Mouse (Mus musculus) T-cell, adult 2 months (primary cell): ENCODE data around the gene Lix1l.
"Not testable (repeated sequence)": the region's sequence is repeated elsewhere in the genome, so short reads cannot be mapped to it uniquely, and the experiment has no call there.

Source experiments
- DNase-seq: peaks from one replicate; pipeline ENCODE4 v3.0.0; 2022; ENCODE audit warnings: low spot score

Lix1l gene

DNA sequence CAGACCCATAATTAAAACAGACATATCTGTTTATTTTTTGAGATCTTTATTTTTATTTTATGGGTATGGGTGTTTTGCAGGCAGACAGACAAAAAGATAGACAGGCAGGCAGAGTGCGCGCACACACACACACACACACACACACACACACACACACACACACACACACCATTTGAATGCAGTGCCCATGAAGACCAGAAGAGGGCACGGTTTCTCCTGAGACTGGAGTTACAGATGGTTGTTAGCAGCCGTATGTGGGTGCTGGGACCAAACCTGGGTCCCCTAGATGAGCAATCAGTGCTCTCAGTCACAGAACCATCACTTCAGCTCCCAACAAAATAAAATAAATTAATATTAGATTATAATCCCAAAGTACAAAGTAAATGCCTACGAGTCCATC lies 17.6 kb upstream of the Lix1l start:
- DNase-seq, result no peak

DNA sequence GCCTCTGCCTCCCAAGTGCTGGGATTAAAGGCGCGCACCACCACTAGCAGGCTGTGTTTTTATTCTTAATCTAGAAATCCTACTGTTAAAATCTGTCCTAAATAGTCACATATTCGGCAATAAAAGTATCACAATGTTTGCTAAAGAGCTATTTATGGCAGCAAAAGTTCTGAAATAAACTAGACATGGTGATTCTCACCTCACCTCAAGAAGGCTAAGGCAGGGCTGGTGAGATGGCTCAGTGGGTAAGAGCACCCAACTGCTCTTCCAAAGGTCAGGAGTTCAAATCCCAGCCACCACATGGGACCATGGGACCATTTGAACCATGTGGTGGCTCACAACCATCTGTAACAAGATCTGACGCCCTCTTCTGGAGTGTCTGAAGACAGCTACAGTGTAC lies 10.3 kb upstream of the Lix1l start:
- DNase-seq, result no peak

DNA sequence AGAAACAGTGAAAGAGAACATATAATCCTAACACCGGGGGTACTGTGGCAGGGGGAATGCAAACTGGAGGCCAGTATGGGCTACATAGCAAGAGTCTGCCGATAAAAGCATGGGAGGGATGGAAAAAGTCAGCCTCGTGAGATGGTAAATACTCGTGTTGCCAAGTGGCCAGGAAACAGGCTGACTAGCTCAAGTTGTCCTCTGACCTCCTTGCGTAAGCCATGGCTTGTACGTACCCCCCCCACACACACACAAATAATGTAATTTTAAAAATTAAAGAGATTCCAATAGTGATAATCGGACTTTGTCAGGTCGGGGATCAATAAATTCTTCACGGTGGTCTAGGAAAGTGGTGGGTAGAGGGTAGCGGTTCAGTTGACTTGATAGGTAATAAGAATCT lies 7.6 kb upstream of the Lix1l start:
- no peak for DNase-seq

DNA sequence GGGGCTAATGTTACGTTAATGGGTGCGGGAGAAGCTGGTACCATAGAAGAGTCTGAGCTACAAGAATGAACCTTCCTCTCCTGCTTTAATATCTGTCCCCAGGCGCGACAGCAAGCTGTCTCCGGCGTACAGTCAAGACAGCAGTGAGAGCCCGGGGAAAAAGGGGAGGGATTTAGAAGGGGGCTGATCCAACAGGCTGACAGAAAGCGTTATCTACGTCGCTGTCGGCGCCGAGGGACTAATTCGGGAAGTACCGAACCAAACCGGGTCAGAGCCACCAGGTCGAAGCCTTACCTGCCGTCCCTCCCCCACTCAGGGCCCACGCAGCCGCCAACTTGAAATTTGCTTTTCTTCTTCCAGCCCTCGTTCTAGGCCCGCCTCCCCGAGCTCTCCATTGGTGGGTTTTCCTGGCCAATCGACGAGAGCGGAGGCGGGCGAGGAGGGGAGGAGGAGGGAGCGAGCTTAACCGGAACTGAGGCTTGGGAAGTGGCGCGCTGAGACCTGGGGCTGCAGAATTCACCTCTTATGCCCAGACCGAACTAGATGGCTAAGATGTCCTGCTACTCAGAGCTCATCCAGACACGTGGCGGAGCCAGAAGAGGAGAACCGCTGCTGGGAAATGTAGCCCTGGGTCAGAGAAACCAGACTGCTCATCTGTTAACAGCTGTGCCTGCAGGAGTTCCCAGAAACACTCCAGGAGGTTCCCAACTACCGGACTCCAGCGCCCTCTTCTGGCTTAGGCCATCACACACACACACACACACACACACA lies 7.0 kb upstream of the Lix1l start, which contains the start of gene Polr3gl:
Gene Polr3gl, minus strand, starts transcription at position 392 of the 771 bp plus-strand sequence.
- peak; percentile 90 for DNase-seq

DNA sequence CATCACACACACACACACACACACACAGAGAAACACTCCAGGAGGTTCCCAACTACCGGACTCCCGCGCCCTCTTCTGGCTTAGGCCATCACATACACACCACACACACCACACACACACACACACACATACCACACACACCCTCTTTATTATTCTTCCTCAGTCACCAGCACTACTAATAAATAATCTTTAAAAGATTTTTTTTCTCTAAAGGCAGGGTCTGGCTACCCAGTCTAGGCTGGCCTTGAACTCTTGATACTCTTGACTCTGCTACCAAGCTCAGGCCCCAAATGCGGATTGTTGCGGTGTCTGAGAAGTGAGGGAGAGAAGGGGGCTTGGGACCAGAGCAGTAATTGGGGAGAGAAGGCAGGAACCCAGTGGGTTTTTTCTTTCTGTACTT lies 6.1 kb upstream of the Lix1l start:
- no peak for DNase-seq

DNA sequence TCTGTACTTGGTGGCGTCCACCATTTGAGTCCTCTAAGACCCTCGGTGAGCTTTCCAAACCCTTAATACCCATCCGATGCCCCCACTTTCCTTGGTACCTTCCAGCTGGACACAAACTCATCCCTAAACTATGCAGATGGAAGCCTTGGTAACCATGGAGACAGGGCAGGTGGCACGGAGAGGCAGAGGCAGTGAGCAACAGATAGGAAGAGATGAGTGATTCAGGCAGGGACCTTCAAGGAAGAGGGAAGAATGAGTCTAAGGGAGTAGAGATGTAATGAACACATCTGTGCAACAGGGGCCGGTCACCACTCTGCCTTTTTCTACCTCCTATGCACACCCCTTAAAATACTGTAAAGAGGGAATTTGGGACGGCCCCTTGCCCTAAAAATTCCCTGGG lies 5.3 kb upstream of the Lix1l start:
- no peak for DNase-seq

DNA sequence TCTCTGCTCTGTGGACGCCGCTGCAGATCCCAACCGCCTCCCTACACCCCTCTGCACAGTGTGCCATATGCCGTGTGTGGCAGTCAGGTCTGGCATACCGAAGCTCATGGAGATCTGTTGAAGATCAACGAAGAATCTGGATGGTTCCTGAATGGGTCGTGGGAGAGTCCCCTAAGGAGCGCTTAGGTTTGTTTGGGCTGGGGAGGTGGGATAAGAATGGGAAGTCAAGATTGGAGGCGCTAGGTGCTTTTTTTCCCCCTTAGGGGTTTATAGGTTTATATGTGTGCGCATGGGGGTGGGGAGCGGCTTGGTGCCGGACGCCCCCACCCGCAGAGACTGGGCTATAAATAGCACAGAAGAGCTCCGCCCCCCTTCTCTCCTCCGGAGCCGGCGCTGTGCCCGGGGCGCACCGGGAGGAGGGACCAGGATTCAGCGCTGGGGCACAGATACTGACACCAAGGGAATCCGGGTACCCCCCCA lies 4.7 kb upstream of the Lix1l start, which contains the start of gene Ankrd34a:
Gene Ankrd34a, plus strand, starts transcription at position 409 of the 480 bp plus-strand sequence.
- DNase-seq, result no peak

DNA sequence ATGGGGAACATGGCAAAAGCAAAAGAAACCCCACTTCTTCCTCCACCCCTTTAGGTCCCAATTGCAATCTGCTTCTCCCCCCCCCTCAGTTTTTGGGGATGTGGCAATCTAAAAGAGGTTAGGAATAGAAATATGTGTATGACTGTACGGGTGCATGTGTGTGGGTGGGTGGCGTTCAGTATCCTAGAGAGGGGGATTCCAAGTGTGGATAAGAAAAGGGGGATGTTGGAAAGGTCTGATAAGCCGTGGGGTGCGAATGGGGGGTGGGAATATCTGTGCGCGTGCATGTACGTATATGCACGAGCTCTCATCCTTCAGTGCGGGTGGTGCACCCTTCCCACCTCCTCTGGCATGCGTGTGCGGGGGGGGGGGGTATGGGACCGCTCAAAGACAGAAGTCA lies 4.1 kb upstream of the Lix1l start:
- DNase-seq, result no peak

DNA sequence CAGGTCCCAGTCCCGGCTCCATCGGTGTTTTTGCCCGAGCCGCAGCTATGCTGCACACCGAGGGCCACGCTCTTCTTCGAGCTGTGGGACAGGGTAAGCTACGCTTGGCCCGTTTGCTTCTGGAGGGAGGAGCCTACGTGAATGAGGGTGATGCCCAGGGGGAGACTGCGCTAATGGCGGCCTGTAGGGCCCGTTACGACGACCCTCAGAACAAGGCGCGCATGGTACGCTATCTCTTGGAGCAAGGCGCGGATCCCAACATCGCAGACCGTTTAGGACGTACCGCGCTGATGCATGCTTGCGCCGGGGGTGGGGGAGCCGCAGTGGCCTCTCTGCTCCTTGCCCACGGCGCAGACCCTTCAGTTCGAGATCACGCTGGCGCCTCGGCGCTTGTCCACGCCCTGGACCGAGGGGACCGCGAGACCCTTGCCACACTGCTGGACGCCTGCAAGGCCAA lies 3.5 kb upstream of the Lix1l start:
- no peak for DNase-seq

DNA sequence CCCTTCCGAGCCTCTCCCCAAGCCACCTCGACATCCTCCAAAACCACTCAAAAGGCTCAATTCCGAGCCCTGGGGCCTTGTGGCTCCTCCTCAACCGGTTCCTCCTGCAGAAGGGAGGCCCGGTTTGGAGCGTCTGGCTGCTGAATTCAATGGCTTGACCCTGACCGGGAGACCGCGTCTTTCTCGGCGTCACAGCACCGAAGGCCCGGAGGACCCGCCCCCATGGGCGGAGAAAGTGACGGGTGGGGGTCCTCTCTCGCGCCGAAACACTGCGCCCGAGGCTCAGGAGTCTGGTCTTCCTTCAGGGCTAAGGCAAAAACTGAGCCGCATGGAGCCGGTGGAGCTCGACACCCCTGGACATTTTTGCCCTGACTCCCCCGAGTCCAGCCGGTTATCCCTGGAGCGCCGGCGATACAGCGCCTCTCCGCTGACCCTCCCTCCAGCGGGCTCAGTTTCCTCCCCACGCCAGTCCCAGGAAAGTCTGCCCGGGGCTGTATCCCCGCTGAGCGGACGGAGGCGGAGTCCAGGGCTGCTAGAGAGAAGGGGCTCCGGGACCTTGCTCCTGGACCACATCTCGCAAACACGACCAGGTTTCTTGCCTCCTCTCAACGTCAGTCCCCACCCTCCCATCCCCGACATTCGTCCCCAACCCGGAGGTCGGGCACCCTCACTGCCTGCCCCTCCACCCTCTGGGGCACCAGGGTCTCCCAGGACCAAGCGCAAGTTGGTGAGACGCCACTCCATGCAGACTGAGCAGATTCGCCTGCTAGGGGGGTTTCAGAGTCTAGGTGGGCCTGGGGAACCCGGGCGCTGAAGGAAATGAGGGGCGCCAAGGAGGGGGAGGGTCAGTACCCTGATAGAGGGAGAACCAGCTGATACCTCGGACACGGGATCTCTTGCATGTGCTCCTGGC lies 2.5 kb upstream of the Lix1l start:
- no peak for DNase-seq

DNA sequence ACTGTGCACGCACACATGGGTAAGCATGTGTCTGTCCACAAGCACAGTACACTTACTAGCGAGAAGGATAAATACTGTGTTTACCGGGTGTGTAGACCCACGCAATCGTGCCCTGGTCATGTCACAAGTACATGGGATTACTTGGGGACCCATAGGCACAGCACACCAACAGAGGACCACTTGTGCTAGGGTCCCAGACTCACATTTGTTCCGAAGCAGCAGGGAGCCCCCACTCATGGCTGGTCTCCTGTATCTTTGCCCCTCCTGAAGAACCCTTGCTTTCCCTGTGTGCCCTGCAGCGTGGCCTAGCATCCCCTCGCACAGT lies 1.9 kb upstream of the Lix1l start:
- DNase-seq, result no peak

DNA sequence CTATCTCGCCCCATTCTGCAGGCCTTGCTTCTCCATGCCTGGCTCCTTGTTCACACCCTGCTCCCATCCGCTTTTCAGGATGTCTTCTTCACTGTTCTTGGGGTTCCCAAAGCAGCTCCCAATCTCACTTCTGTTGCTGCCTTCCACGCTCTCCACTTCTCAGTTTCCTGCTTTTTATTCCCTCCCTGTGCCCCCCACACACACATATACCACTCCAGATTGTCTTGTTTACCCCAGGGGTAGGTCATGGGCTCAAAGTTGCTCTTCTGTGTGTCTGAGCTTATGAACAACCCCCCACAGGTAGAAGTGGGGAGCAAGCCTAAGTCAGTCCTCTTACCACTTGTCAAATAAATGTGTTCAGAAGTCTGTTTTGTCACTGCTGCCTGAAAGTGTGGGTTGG lies 1.5 kb upstream of the Lix1l start:
- no peak for DNase-seq

DNA sequence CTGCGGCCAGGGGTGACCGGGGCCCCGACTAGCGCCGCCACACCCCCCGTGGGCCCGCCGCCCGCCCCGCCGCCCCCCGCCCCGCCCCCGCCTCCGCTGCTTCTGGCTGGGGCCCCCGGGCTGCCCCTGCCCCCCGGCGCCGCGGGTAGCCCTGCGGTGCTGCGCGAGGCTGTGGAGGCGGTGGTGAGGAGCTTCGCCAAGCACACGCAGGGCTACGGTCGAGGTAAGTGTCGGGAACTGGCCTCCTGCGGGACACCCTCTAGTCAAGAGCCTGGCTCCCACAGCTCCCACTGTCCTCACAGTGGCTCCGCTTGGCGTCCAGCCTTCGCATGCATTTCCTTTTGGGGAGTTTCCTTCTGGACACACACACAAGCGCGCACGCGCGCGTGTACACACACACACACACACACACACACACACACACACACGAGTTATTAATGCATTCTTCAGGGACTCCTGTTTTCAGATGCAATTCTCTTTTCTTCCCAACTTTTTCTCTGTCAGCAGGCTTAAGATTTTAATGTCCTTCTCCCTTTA lies 370 bp downstream of the Lix1l start:
- no peak for DNase-seq

DNA sequence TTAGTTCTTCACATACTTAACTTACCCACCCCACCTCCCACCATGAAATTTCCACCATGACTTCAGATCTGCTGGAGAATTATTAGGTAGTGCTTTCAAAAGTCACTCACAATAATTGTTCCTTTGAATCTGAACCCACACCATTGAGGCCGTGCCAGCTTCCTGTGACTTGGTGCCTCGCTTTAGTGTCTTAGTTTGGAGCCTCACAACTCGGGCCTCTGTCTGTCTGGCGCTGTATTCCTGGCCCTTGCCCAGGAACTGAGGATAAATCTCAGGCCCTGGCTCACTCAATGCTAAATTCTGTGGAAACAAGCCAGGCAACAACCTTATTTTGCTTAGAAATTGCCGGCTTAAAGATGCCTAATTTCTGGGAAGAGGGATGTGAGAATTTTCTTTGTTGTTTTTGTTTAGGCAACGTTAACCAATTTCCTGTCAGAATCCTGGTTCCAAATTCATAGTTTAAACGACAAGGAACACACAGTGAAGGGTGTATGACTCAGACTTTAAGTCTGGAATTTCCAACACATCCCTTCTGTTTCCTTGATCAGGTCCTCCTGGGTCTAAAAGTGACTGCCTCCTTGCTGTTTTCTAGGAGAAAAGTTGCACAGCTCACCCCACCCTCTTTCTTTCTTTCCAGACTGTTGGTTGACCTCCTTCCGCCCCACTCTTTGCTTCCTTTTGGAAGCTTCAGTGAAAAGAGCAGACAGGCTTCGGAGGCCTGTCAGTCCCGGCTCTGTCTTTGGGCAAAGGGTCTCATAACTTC lies 1.2 kb downstream of the Lix1l start:
- DNase-seq, result no peak

DNA sequence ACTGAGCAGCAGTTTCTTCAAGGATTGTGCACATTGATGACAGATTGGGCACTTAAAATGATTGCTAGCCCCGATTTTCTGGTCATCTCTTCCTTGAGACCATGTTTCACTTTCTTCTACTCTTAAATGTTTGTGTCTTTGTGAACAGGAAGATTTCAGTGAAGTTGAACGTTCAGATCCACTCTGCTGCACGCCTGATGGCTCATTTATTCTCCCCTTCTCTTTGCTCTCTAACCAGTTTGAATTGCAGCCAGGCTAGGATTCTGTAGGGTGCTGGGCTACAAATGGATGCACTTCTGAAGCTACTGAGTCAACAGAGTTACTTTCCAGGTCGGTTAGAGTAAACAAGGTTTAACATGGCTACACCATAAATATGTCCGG lies 1.7 kb downstream of the Lix1l start:
- DNase-seq, result no peak

DNA sequence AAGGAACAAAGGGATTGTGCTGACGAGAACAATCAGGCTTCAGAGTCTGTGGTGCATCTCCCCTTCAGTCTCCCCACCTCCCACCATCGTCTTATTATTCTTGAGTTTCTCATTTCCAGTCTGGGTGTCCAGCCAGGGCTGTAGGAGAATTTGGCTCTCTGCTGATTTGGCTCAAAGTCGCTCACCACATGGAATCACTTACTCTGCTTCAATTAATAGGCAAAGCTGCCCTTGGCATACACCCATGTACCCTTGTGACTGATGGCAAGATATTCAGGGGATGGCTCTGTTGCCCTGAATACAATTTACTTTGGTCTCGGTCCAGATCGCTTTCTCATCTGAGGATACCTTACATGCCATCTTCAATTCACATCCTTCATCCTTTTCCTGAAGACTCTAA lies 2.4 kb downstream of the Lix1l start:
- DNase-seq, result no peak

DNA sequence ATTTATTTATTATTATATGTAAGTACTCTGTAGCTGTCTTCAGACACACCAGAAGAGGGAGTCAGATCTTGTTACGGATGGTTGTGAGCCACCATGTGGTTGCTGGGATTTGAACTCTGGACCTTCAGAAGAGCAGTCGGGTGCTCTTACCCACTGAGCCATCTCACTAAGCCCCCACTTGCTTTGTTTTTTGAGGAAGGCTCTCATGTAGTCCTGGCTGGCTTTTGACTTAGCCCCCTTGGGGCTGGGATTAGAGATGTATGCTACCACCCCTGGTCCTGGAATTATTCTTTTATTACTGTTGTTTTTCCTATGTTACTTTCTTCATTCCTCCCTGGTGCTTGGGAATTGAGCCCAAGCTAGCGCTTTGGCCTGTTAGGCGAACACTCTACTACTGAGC lies 5.1 kb downstream of the Lix1l start:
- not testable (repeated sequence) for DNase-seq

DNA sequence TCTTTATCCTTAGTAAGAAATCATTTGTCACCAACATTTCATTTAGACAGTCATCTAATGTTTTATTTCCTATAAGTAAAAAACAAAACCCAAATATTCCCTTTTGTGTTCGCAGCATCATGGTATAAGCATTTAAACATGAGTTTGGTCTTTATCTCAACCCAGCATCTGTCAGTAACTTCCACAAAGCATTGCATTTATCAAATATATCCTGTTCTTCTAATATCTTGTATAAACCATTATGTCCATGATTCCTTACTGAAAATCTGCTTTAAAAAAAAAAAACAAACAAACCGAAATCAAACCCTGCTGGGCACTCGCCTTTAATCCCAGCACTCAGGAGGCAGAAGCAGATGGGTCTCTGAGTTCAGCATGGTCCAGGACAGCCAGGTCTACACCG lies 5.7 kb downstream of the Lix1l start:
- DNase-seq, result no peak

DNA sequence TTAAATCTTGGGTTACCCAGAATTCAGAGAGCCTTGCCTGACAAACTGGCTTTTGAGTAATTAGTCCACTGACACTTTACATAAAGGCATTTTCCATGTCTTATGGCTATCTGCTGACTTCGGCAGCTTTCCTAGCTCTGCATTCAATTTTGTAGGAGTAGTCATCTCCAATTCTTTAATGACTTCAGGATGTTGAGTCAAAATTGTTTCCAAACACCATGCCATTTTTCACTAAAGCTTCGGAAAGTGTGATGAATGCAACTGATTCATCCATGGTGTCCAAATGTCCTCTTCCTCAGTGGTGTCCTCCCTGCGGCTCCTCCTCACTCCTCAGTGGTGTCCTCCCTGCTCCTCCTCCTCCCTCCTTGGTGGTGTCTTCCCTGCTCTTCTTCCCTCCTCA lies 17.0 kb downstream of the Lix1l start:
- DNase-seq, result no peak

DNA sequence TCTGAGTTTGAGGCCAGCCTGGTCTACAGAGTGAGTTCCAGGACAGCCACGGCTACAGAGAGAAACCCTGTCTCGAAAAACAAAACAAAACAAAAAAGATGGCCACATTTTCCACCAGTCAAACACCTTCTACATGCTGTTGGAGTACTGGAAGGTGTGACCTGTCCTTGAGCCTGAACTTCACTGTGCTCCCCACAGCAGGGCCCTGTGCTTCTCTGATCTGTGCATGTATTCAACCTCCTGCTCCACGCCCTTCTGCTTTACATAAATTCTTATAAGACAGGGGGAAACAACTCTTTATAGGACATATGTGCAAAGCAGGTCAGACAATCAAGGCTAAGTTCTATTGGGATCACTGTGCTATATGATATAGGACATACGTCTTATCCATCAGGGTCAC lies 22.3 kb downstream of the Lix1l start:
- no peak for DNase-seq

DNA sequence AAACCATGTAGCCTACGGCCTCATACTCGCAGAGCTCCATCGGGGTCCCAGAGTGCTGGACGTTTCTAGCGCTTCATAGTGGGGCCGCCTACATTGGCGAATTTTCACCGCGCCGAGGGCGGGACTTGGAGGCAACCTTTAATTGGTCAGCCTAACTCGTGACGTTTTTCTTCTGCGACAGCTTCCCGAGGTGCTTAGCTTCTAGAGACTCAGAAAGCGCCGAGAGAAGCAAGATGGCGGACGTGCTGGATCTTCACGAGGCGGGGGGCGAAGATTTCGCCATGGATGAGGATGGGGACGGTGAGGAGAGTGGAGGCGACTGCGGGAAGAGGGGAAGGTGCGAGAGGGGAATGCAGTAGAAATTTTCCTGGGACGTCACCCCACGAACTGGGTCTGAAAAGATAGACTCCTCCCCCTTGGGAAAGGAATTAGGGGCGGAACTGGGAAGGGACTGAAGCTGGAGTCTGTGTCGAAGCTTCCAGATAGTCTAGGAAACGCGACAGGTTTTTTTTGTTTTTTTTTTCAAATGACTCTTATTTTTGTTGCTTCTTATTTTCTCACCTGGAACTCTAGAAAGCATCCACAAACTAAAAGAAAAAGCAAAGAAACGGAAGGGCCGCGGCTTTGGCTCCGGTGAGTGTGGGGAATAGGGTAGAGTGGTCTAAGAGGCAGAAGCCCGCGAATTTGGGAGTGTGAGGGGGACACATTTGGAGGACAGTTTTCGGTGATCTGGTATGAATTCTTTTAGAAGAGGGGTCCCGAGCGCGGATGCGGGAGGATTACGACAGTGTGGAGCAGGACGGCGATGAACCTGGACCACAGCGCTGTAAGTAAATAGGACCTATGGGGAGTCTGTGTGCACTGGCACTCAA lies 29.0 kb downstream of the Lix1l start, which contains the start of gene Rbm8a:
Gene Rbm8a, plus strand, starts transcription at position 205 of the 872 bp plus-strand sequence.
- peak; percentile 94 for DNase-seq
